Mouse (Mus musculus): Measurements from ENCODE around the gene Cypt14.
"Not testable (repeated sequence)": the region's sequence is repeated elsewhere in the genome, so short reads cannot be mapped to it uniquely, and the experiment has no call there.

Gene Cypt14

GRCm38 (mm10) chrX:39863504-39863903 is at the start of gene Cypt14:
Gene Cypt14 (minus strand): TSS chrX:39863604.
- not testable (repeated sequence) for DNase-seq (ENCODE audit: low spot score)
